Mouse (Mus musculus) midbrain, embryonic 11.5 days (tissue): ENCODE data around the gene Tox2. TPM values are rescaled to one million over a fixed set of nuclear protein-coding genes. Genes with fewer than 3 reads are reported as not detected.

ENCODE experiments used
- ATAC-seq: fragments of 200-750 bp; cut with Nextera tagmentation; 2 replicates; pipeline ENCODE4 v1.8.0; 2017; ENCODE audit warnings: moderate TSS enrichment, moderate library complexity; ENCODE audit not compliant: low FRiP score
- DNase-seq: peaks from one replicate; pipeline ENCODE4 v3.0.0; 2015; ENCODE audit warnings: low spot score; ENCODE audit errors: missing footprints
- H3K27ac ChIP-seq: fragments of 300-500 bp; sonication (generic); 2 replicates; pipeline ENCODE4 v1.5.1; 2014; ENCODE audit warnings: low read depth, low read length
- H3K27me3 ChIP-seq: fragments of 300-500 bp; sonication (generic); 2 replicates; pipeline ENCODE4 v1.6.1; 2014; ENCODE audit warnings: mild to moderate bottlenecking, low read length, moderate library complexity, mixed read lengths; ENCODE audit not compliant: control insufficient read depth, insufficient read depth
- H3K36me3 ChIP-seq: fragments of 300-500 bp; sonication (generic); 2 replicates; pipeline ENCODE4 v1.6.1; 2014; ENCODE audit warnings: mild to moderate bottlenecking, low read length, moderate library complexity, mixed read lengths; ENCODE audit not compliant: control insufficient read depth, insufficient read depth
- H3K4me1 ChIP-seq: fragments of 300-500 bp; sonication (generic); 2 replicates; pipeline ENCODE4 v1.6.1; 2014; ENCODE audit warnings: low read length; ENCODE audit not compliant: control insufficient read depth, insufficient read depth
- H3K4me2 ChIP-seq: fragments of 300-500 bp; sonication (generic); 2 replicates; pipeline ENCODE4 v1.6.1; 2014; ENCODE audit warnings: mild to moderate bottlenecking, moderate library complexity
- H3K4me3 ChIP-seq: fragments of 300-500 bp; sonication (generic); 2 replicates; pipeline ENCODE4 v1.5.1; 2014; ENCODE audit warnings: low read depth, low read length
- H3K9ac ChIP-seq: fragments of 300-500 bp; sonication (generic); 2 replicates; pipeline ENCODE4 v1.6.1; 2014; ENCODE audit warnings: low read length
- H3K9me3 ChIP-seq: fragments of 300-500 bp; sonication (generic); 2 replicates; pipeline ENCODE4 v1.6.1; 2016; ENCODE audit warnings: low read length; ENCODE audit not compliant: control insufficient read depth
- WGBS: fragments of 180-500 bp; shearing (Covaris S2); extraction: QIAGEN DNeasy Blood & Tissue Kit; methylation state at CpG from one replicate; pipeline ENCODE4 v1.1.7; 2014; 5-methylcytosine and 5-hydroxymethylcytosine counted together
- polyA plus RNA-seq: library from polyadenylated mRNA; unstranded; fragments of >200 nt; fragmentation: Nextera tagmentation; extraction: Ambion mirVana; gene quantifications from 2 replicates; pipeline ENCODE4 v1.2.1, GENCODE M21; 2014

Gene Tox2
- polyA plus RNA-seq, 1 experiment from 2014 or later = 38.2 TPM

GRCm38 (mm10) chr2:163344976-163345660 is 142.2 kb downstream of the Tox2 start:
- ATAC-seq (no peak), DNase-seq (no peak)
- no peak overlapping the region for H3K4me2 ChIP-seq
- H3K36me3 ChIP-seq = no peaks in the 10 kb centered on the region
- H3K9ac ChIP-seq = no peak overlapping the region
- 79% methylated on average over 13 of the region's 13 CpGs for WGBS
- no peak overlapping the region for H3K4me3 ChIP-seq
- H3K27ac ChIP-seq = no peak overlapping the region
- H3K9me3 ChIP-seq = no peaks in the 10 kb centered on the region
- H3K4me1 ChIP-seq = no peaks in the 10 kb centered on the region
- H3K27me3 ChIP-seq = peaks cover 7% of the 10 kb centered on the region; the same call in 1 of the 2 replicates

DNA sequence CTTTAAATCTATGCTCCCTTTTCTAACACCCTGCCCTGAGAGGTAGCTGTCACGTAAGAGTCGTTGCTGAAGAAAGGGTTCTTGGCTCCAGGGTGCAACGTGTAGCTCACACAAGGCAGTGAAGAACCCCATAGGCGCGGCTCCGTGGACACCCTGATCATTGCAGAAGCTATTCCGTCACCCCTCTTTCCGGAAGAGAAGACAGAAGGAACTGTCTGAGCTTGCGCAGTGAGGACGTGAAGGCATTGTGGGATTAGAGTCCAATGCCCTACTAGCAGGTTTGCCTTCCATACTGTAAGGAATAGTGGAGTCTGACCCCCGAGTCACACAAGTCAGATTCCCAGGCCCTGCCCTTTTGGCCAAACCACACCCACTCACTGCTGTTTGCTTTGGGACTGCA is 143.6 kb downstream of the Tox2 start:
- no peak for ATAC-seq
- peak; percentile 28 for DNase-seq
- WGBS = 79% methylated on average over 11 of the region's 11 CpGs
- Histone ChIP-seq H3K4me2 (no peak overlapping the region), H3K27me3 (no peaks in the 10 kb centered on the region), H3K4me3 (no peak overlapping the region), H3K9ac (no peak overlapping the region), H3K9me3 (no peaks in the 10 kb centered on the region), H3K36me3 (no peaks in the 10 kb centered on the region), H3K27ac (no peak overlapping the region), H3K4me1 (no peaks in the 10 kb centered on the region)

DNA sequence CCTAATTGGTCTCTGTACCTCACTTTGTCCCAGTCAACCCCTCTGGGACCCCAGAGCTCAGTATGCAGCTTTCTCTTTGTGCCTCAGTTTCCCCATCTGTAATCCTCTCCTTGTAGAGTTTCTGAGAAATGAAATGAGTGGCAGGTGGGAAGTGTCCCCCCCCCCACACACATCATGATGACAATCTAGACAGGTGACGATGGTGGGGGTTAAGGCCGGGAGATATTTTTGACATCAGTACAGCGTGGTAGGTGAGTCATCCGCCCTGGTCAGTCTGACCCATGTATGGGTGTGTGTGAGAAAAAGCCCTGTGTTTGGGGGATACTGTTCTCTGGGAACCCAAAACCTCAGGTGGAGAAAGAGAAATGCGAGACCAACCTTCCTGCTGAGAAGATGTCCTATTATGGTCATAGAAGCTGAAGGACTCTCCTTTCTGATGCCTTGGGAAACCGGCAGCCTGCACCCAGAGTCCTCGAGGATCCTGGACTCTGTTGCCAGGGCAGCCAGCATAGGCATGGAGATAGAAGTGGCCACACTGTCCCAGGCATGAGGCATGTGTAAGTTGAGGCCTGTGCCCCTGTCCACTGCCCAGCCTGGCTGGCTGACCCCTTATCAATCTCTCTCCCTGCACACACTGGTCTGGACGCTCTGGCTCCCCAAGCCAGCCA is 144.7 kb downstream of the Tox2 start:
- Histone ChIP-seq H3K9me3 (no peaks in the 10 kb centered on the region), H3K4me3 (no peak overlapping the region), H3K27ac (no peak overlapping the region), H3K9ac (no peak overlapping the region), H3K27me3 (no peaks in the 10 kb centered on the region), H3K4me2 (no peak overlapping the region), H3K36me3 (no peaks in the 10 kb centered on the region), H3K4me1 (no peaks in the 10 kb centered on the region)
- WGBS = 88% methylated on average over 8 of the region's 8 CpGs
- no peak for ATAC-seq
- DNase-seq = peak; percentile 69

GRCm38 (mm10) chr2:163348677-163349076 is 145.8 kb downstream of the Tox2 start:
- Histone ChIP-seq H3K9me3 (no peaks in the 10 kb centered on the region), H3K4me2 (no peak overlapping the region), H3K4me3 (no peak overlapping the region), H3K27me3 (no peaks in the 10 kb centered on the region), H3K4me1 (no peaks in the 10 kb centered on the region), H3K36me3 (no peaks in the 10 kb centered on the region), H3K9ac (no peak overlapping the region), H3K27ac (no peak overlapping the region)
- no peak for ATAC-seq
- 87% methylated on average over 7 of the region's 7 CpGs for WGBS
- peak; percentile 8 for DNase-seq

DNA sequence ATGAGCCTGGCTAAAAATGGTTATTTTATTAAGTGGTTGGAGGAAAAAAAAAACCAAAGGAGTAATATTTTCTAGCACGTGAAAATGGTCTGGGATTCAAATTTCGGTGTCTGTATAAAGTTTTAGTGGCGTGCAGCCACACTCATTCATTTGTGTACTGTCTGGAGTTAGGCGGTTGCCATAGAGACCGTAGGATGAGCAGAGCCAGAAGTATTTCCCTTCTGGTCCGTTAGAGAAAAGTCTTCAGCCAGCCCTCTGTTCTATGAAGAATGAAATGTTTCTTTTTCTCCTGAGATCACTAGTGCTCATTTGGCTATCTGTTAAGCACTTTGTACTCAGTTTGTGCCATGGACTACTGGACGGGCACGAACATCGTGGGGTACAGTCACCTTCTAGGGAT is 146.5 kb downstream of the Tox2 start:
- no peak overlapping the region for H3K4me2 ChIP-seq
- DNase-seq (peak; percentile 81), ATAC-seq (no peak)
- no peaks in the 10 kb centered on the region for H3K36me3 ChIP-seq
- H3K27ac ChIP-seq = no peak overlapping the region
- H3K9me3 ChIP-seq = no peaks in the 10 kb centered on the region
- H3K4me3 ChIP-seq = no peak overlapping the region
- H3K9ac ChIP-seq = no peak overlapping the region
- no peaks in the 10 kb centered on the region for H3K4me1 ChIP-seq
- no peaks in the 10 kb centered on the region for H3K27me3 ChIP-seq
- 68% methylated on average over 9 of the region's 9 CpGs for WGBS

- no peak for ATAC-seq
- 63% methylated on average over 5 of the region's 5 CpGs for WGBS
- no peaks in the 10 kb centered on the region for H3K36me3 ChIP-seq
These were observed 147.5 kb downstream of the Tox2 start for GRCm38 (mm10) chr2:163350443-163350842.

GRCm38 (mm10) chr2:163353731-163354130 is 150.8 kb downstream of the Tox2 start:
- 27% methylated on average over 7 of the region's 7 CpGs for WGBS
- no peaks in the 10 kb centered on the region for H3K27me3 ChIP-seq
- no peak overlapping the region for H3K4me3 ChIP-seq
- no peak overlapping the region for H3K9ac ChIP-seq
- H3K27ac ChIP-seq = no peak overlapping the region
- no peak overlapping the region for H3K4me2 ChIP-seq
- no peaks in the 10 kb centered on the region for H3K36me3 ChIP-seq
- H3K4me1 ChIP-seq = no peaks in the 10 kb centered on the region
- DNase-seq (peak; percentile 65), ATAC-seq (no peak)
- no peaks in the 10 kb centered on the region for H3K9me3 ChIP-seq

More at GRCm38 (mm10) chr2:163350443-163350842, 147.5 kb downstream of the Tox2 start:
- Histone ChIP-seq H3K4me3 (no peak overlapping the region), H3K27me3 (no peaks in the 10 kb centered on the region), H3K4me1 (no peaks in the 10 kb centered on the region), H3K9ac (no peak overlapping the region), H3K9me3 (no peaks in the 10 kb centered on the region), H3K27ac (no peak overlapping the region), H3K4me2 (no peak overlapping the region)
- peak; percentile 47 for DNase-seq

- Histone ChIP-seq H3K27ac (no peak overlapping the region), H3K4me1 (no peaks in the 10 kb centered on the region), H3K9me3 (no peaks in the 10 kb centered on the region), H3K9ac (no peak overlapping the region), H3K4me2 (no peak overlapping the region), H3K36me3 (no peaks in the 10 kb centered on the region), H3K4me3 (no peak overlapping the region), H3K27me3 (no peaks in the 10 kb centered on the region)
- ATAC-seq (no peak), DNase-seq (no peak)
- 85% methylated on average over 8 of the region's 8 CpGs for WGBS
These were observed 152.7 kb downstream of the Tox2 start for GRCm38 (mm10) chr2:163355666-163356065.

- Histone ChIP-seq H3K9ac (no peak overlapping the region), H3K9me3 (no peaks in the 10 kb centered on the region), H3K36me3 (no peaks in the 10 kb centered on the region), H3K4me1 (no peaks in the 10 kb centered on the region), H3K27ac (no peak overlapping the region), H3K27me3 (no peaks in the 10 kb centered on the region), H3K4me2 (no peak overlapping the region), H3K4me3 (no peak overlapping the region)
- no peak for DNase-seq
- ATAC-seq = no peak
- 83% methylated on average over 12 of the region's 12 CpGs for WGBS
These were observed 153.4 kb downstream of the Tox2 start for GRCm38 (mm10) chr2:163356113-163356840.
